Mouse (Mus musculus) olfactory bulb, adult 2 months (tissue): ENCODE results near the gene Gm44511. TPM values are rescaled to one million over a fixed set of nuclear protein-coding genes. Genes with fewer than 3 reads are reported as not detected.
A peak's percentile ranks its signal among the peaks of the same experiment; 100 is the strongest.
"Not testable (repeated sequence)": the region's sequence is repeated elsewhere in the genome, so short reads cannot be mapped to it uniquely, and the experiment has no call there.

Source experiments
- H3K27ac ChIP-seq: fragments of 200-500 bp; 2 replicates; pipeline ENCODE4 v1.5.1; 2012; ENCODE audit warnings: low read depth, low read length; ENCODE audit not compliant: insufficient read depth
- H3K4me1 ChIP-seq: fragments of 200-500 bp; 2 replicates; pipeline ENCODE4 v1.6.1; 2012; ENCODE audit warnings: low read length; ENCODE audit not compliant: control insufficient read depth, insufficient read depth
- H3K4me3 ChIP-seq: fragments of 200-500 bp; 2 replicates; pipeline ENCODE4 v1.5.1; 2012; ENCODE audit warnings: mild to moderate bottlenecking, low read depth, low read length, moderate library complexity; ENCODE audit not compliant: insufficient read depth
- CTCF ChIP-seq: fragments of 200-500 bp; IDR thresholded peaks from 2 replicates; pipeline ENCODE4 v1.5.1; 2012; ENCODE audit warnings: low read depth, mild to moderate bottlenecking, low read length, moderate library complexity; ENCODE audit not compliant: insufficient read depth
- POLR2A ChIP-seq: fragments of 200-500 bp; IDR thresholded peaks from 2 replicates; pipeline ENCODE4 v1.6.1; 2012; ENCODE audit warnings: mild to moderate bottlenecking, low read depth, low read length, moderate library complexity; ENCODE audit not compliant: insufficient read depth
- WGBS: fragments of 180-500 bp; shearing (Covaris S2); methylation state at CpG from one replicate; pipeline ENCODE4 v1.1.7; 2018; 5-methylcytosine and 5-hydroxymethylcytosine counted together
- polyA plus RNA-seq: library from polyadenylated mRNA; stranded (reverse); fragments of >200 nt; gene quantifications from 2 replicates; pipeline ENCODE4 v1.2.4, GENCODE M21; 2012; ENCODE audit warnings: low replicate concordance; ENCODE audit not compliant: missing spikeins, insufficient read depth, insufficient read length

Gm44511 gene
- polyA plus RNA-seq, 1 experiment: not detected

GRCm38 (mm10) chr6:128842945-128843478 is 16.9 kb upstream of the Gm44511 start:
- WGBS: under 1% methylated on average over 44 of the region's 44 CpGs
- TF ChIP-seq CTCF: no peak
- TF ChIP-seq POLR2A: no peak; the same call in 1 of the 2 replicates
- H3K4me1 ChIP-seq: peaks cover 8% of the 10 kb centered on the region
- peak overlapping the region; percentile 90 for H3K27ac ChIP-seq
- peak overlapping the region; percentile 85 for H3K4me3 ChIP-seq

GRCm38 (mm10) chr6:128842356-128842944 is 16.3 kb upstream of the Gm44511 start:
- Histone ChIP-seq H3K4me1 (peaks cover 8% of the 10 kb centered on the region), H3K4me3 (peak overlapping the region; percentile 85), H3K27ac (peak overlapping the region; percentile 90)
- TF ChIP-seq POLR2A (no peak), CTCF (no peak)
- 1% methylated on average over 20 of the region's 20 CpGs for WGBS

- Histone ChIP-seq H3K4me1 (peaks cover 8% of the 10 kb centered on the region), H3K27ac (no peak overlapping the region), H3K4me3 (no peak overlapping the region)
- TF ChIP-seq CTCF (no peak), POLR2A (no peak)
- 35% methylated on average over 4 of the region's 4 CpGs for WGBS
Measured at GRCm38 (mm10) chr6:128841327-128842089, 15.4 kb upstream of the Gm44511 start.

- H3K27ac ChIP-seq, H3K4me1 ChIP-seq, H3K4me3 ChIP-seq: not testable (repeated sequence)
- WGBS: 87% methylated on average over 3 of the region's 3 CpGs
Measured at GRCm38 (mm10) chr6:128840669-128841068, 14.6 kb upstream of the Gm44511 start.

- TF ChIP-seq POLR2A: no peak
- TF ChIP-seq CTCF: no peak
- Histone ChIP-seq H3K4me1 (peaks cover 3% of the 10 kb centered on the region), H3K27ac (no peak overlapping the region), H3K4me3 (no peak overlapping the region)
- 69% methylated on average over 7 of the region's 7 CpGs for WGBS
Measured at GRCm38 (mm10) chr6:128839921-128840320, 13.8 kb upstream of the Gm44511 start.

- no peak for TF ChIP-seq POLR2A
- peak; percentile 58; the same call in 1 of the 2 replicates for TF ChIP-seq CTCF
- H3K4me1 ChIP-seq: peaks cover 3% of the 10 kb centered on the region
- H3K4me3 ChIP-seq: peak overlapping the region; percentile 99
- peak overlapping the region; percentile 10; the same call in 1 of the 2 replicates for H3K27ac ChIP-seq
- WGBS: under 1% methylated on average over 17 of the region's 17 CpGs
Measured at GRCm38 (mm10) chr6:128839266-128839771, 13.2 kb upstream of the Gm44511 start.

GRCm38 (mm10) chr6:128838342-128839265 is 12.5 kb upstream of the Gm44511 start:
- no peak for TF ChIP-seq CTCF
- no peak for TF ChIP-seq POLR2A
- under 1% methylated on average over 49 of the region's 49 CpGs for WGBS
- peak overlapping the region; percentile 87 for H3K27ac ChIP-seq

GRCm38 (mm10) chr6:128837454-128838341 is 11.6 kb upstream of the Gm44511 start:
- H3K27ac ChIP-seq: peak overlapping the region; percentile 59; the same call in 1 of the 2 replicates
- H3K4me1 ChIP-seq: no peaks in the 10 kb centered on the region; the same call in 1 of the 2 replicates
- 3% methylated on average over 14 of the region's 14 CpGs for WGBS
- peak overlapping the region; percentile 99 for H3K4me3 ChIP-seq
- TF ChIP-seq POLR2A (no peak), CTCF (no peak)

More at GRCm38 (mm10) chr6:128838342-128839265, 12.5 kb upstream of the Gm44511 start:
- no peaks in the 10 kb centered on the region; the same call in 1 of the 2 replicates for H3K4me1 ChIP-seq
- peak overlapping the region; percentile 99 for H3K4me3 ChIP-seq
